Mouse (Mus musculus): ENCODE data around the gene Susd6.

DNA sequence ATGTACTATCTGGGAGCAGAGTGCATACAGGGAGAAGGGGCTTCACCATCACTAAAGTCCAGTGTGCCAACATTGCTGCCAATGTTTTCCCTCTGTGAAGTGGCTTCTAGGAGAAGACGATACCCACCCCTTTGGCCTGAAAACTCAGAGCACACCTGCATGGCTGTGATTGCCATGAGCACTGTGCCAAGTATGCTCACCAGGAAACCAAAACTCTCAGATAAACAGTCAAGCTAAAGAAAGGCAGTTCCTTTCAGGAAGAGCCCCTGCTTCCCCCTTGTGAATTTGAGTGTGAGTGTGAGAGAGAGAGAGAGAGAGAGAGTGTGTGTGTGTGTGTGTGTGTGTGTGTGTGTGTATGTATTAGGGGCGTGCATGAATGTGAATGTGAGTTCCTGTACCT, 40.5 kb downstream of the Susd6 start:
- TF ChIP-seq CTCF (IDR thresholded peaks at IDR 0.05; ENCODE audit: borderline replicate concordance, insufficient read depth, low read length): no peak
- no peak for TF ChIP-seq POLR2A (IDR thresholded peaks at IDR 0.05; ENCODE audit: low read depth, low read length)

All from embryonic fibroblast, embryonic 13.5 days (primary cell).